Mouse (Mus musculus): ENCODE results near the gene Zfp865. TPM values are rescaled to one million over a fixed set of nuclear protein-coding genes. Genes with fewer than 3 reads are reported as not detected.

The Zfp865 gene
- polyA plus RNA-seq, 1 experiment from 2014 or later: 5.7 TPM

GRCm38 (mm10) chr7:5038109-5038732 is 18.0 kb downstream of the Zfp865 start, which contains the start of gene Zfp784:
Gene Zfp784, minus strand, starts transcription at chr7:5038446.
- peak within 1 kb of the TSS; percentile 92 for H3K9ac ChIP-seq (ENCODE audit: low read length)
- ATAC-seq (ENCODE audit: low read depth): peak; percentile 97
- H3K27ac ChIP-seq (ENCODE audit: low read length): peak within 1 kb of the TSS; percentile 97
- peaks cover 28% of the 10 kb centered on the region for H3K36me3 ChIP-seq (ENCODE audit: control insufficient read depth, insufficient read depth, low read length)
- peaks cover 12% of the 10 kb centered on the region; the same call in 1 of the 2 replicates for H3K4me1 ChIP-seq (replicated peaks; ENCODE audit: control insufficient read depth, insufficient read depth, low read length)
- peaks cover 5% of the 10 kb centered on the region; the same call in 1 of the 2 replicates for H3K9me3 ChIP-seq (ENCODE audit: control insufficient read depth, low read length)
- under 1% methylated on average over 48 of the region's 48 CpGs for WGBS
- H3K4me3 ChIP-seq (ENCODE audit: low read length): peak within 1 kb of the TSS; percentile 90
- no peaks in the 10 kb centered on the region for H3K27me3 ChIP-seq (ENCODE audit: control insufficient read depth, insufficient read depth, low read depth, low read length)
- H3K4me2 ChIP-seq (ENCODE audit: low read depth, low read length): peak within 1 kb of the TSS; percentile 67

- no peaks in the 10 kb centered on the region for H3K27me3 ChIP-seq (ENCODE audit: control insufficient read depth, insufficient read depth, low read depth, low read length)
- peak overlapping the region; percentile 90 for H3K4me3 ChIP-seq (ENCODE audit: low read length)
- H3K9me3 ChIP-seq (ENCODE audit: control insufficient read depth, low read length): peaks cover 5% of the 10 kb centered on the region; the same call in 1 of the 2 replicates
- peaks cover 21% of the 10 kb centered on the region for H3K36me3 ChIP-seq (ENCODE audit: control insufficient read depth, insufficient read depth, low read length)
- H3K27ac ChIP-seq (ENCODE audit: low read length): peak overlapping the region; percentile 97
- peaks cover 12% of the 10 kb centered on the region; the same call in 1 of the 2 replicates for H3K4me1 ChIP-seq (replicated peaks; ENCODE audit: control insufficient read depth, insufficient read depth, low read length)
- no peak for ATAC-seq (ENCODE audit: low read depth)
- WGBS: 19% methylated on average over 5 of the region's 5 CpGs
- peak overlapping the region; percentile 92 for H3K9ac ChIP-seq (ENCODE audit: low read length)
- H3K4me2 ChIP-seq (ENCODE audit: low read depth, low read length): peak overlapping the region; percentile 67
These were observed 18.8 kb downstream of the Zfp865 start for GRCm38 (mm10) chr7:5038940-5039339.

GRCm38 (mm10) chr7:5044981-5045380 is 24.8 kb downstream of the Zfp865 start:
- Histone ChIP-seq H3K27ac (ENCODE audit: low read length) (no peak overlapping the region), H3K4me3 (ENCODE audit: low read length) (no peak overlapping the region), H3K4me2 (ENCODE audit: low read depth, low read length) (no peak overlapping the region), H3K27me3 (ENCODE audit: control insufficient read depth, insufficient read depth, low read depth, low read length) (no peaks in the 10 kb centered on the region), H3K36me3 (ENCODE audit: control insufficient read depth, insufficient read depth, low read length) (no peaks in the 10 kb centered on the region), H3K9ac (ENCODE audit: low read length) (no peak overlapping the region), H3K9me3 (ENCODE audit: control insufficient read depth, low read length) (no peaks in the 10 kb centered on the region), H3K4me1 (replicated peaks; ENCODE audit: control insufficient read depth, insufficient read depth, low read length) (no peaks in the 10 kb centered on the region)
- ATAC-seq (ENCODE audit: low read depth): no peak
- 57% methylated on average over 2 of the region's 2 CpGs for WGBS

DNA sequence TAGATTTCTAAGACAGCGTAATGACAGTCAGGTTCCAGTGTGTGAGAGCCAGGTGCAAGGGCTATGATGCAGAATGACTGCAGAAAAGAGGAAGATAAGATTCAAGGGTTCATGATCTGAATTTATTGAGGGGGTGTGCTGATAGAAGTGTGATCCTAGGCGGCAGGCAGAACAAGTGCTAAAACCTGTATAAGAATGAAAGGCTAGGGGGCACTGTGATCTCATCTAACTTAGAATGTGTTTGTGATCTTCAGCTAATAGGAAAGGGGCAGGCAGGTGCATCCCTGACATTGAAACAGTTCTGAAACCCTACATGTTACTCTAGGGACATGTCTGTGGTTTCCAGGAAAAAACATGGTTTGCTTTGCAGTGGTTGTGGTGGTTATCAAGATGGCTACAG is 25.9 kb downstream of the Zfp865 start:
- Histone ChIP-seq H3K9ac (ENCODE audit: low read length) (no peak overlapping the region), H3K4me3 (ENCODE audit: low read length) (no peak overlapping the region), H3K9me3 (ENCODE audit: control insufficient read depth, low read length) (no peaks in the 10 kb centered on the region), H3K36me3 (ENCODE audit: control insufficient read depth, insufficient read depth, low read length) (no peaks in the 10 kb centered on the region), H3K27ac (ENCODE audit: low read length) (no peak overlapping the region), H3K4me1 (replicated peaks; ENCODE audit: control insufficient read depth, insufficient read depth, low read length) (no peaks in the 10 kb centered on the region; the same call in 1 of the 2 replicates), H3K4me2 (ENCODE audit: low read depth, low read length) (no peak overlapping the region), H3K27me3 (ENCODE audit: control insufficient read depth, insufficient read depth, low read depth, low read length) (no peaks in the 10 kb centered on the region)
- WGBS: 72% methylated on average over 2 of the region's 2 CpGs
- ATAC-seq (ENCODE audit: low read depth): no peak

- Histone ChIP-seq H3K36me3 (ENCODE audit: control insufficient read depth, insufficient read depth, low read length) (no peaks in the 10 kb centered on the region), H3K9ac (ENCODE audit: low read length) (no peak overlapping the region), H3K4me1 (replicated peaks; ENCODE audit: control insufficient read depth, insufficient read depth, low read length) (peaks cover 6% of the 10 kb centered on the region), H3K4me2 (ENCODE audit: low read depth, low read length) (no peak overlapping the region), H3K9me3 (ENCODE audit: control insufficient read depth, low read length) (no peaks in the 10 kb centered on the region), H3K4me3 (ENCODE audit: low read length) (no peak overlapping the region), H3K27ac (ENCODE audit: low read length) (no peak overlapping the region), H3K27me3 (ENCODE audit: control insufficient read depth, insufficient read depth, low read depth, low read length) (peaks cover 6% of the 10 kb centered on the region; the same call in 1 of the 2 replicates)
- ATAC-seq (ENCODE audit: low read depth): no peak
- WGBS: 13% methylated on average over 2 of the region's 2 CpGs
These were observed 27.1 kb downstream of the Zfp865 start for GRCm38 (mm10) chr7:5047313-5047712.

GRCm38 (mm10) chr7:5051193-5052192 is 31.3 kb downstream of the Zfp865 start, which contains the start of gene Zfp580:
Gene Zfp580, plus strand, starts transcription at chr7:5051538.
- H3K4me2 ChIP-seq (ENCODE audit: low read depth, low read length): peak within 1 kb of the TSS; percentile 82
- ATAC-seq (ENCODE audit: low read depth): peak; percentile 90
- peaks cover 48% of the 10 kb centered on the region for H3K27me3 ChIP-seq (ENCODE audit: control insufficient read depth, insufficient read depth, low read depth, low read length)
- under 1% methylated on average over 65 of the region's 65 CpGs for WGBS
- H3K27ac ChIP-seq (ENCODE audit: low read length): peak within 1 kb of the TSS; percentile 65
- H3K36me3 ChIP-seq (ENCODE audit: control insufficient read depth, insufficient read depth, low read length): no peaks in the 10 kb centered on the region
- H3K9me3 ChIP-seq (ENCODE audit: control insufficient read depth, low read length): no peaks in the 10 kb centered on the region
- peaks cover 22% of the 10 kb centered on the region for H3K4me1 ChIP-seq (replicated peaks; ENCODE audit: control insufficient read depth, insufficient read depth, low read length)
- peak within 1 kb of the TSS; percentile 73 for H3K4me3 ChIP-seq (ENCODE audit: low read length)
- H3K9ac ChIP-seq (ENCODE audit: low read length): peak within 1 kb of the TSS; percentile 86

DNA sequence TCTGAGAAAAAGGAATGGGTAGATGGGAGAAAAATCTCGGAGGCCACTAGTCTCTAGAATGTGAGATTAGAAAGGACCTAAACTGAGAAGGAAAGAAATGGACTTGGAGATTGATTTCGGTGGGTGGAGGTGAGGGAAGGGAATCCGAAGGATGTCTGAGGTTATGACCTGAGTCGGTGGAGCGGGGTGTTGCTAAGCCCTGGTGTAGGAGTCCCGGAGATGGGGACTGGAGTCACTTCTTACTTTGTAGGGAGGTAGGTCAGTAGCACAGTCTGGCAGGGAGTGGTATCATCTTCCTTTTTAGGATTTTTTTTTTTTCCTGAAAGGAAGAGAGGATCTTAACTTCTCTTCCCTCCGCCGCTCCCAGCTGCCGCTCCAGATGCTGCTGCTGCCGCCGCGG is 32.3 kb downstream of the Zfp865 start:
- no peak overlapping the region for H3K27ac ChIP-seq (ENCODE audit: low read length)
- no peaks in the 10 kb centered on the region for H3K9me3 ChIP-seq (ENCODE audit: control insufficient read depth, low read length)
- H3K9ac ChIP-seq (ENCODE audit: low read length): peak overlapping the region; percentile 86
- WGBS: under 1% methylated on average over 12 of the region's 12 CpGs
- peaks cover 56% of the 10 kb centered on the region for H3K27me3 ChIP-seq (ENCODE audit: control insufficient read depth, insufficient read depth, low read depth, low read length)
- H3K36me3 ChIP-seq (ENCODE audit: control insufficient read depth, insufficient read depth, low read length): no peaks in the 10 kb centered on the region
- ATAC-seq (ENCODE audit: low read depth): no peak
- peaks cover 23% of the 10 kb centered on the region for H3K4me1 ChIP-seq (replicated peaks; ENCODE audit: control insufficient read depth, insufficient read depth, low read length)
- H3K4me3 ChIP-seq (ENCODE audit: low read length): peak overlapping the region; percentile 73
- H3K4me2 ChIP-seq (ENCODE audit: low read depth, low read length): peak overlapping the region; percentile 82

- peak overlapping the region; percentile 86 for H3K9ac ChIP-seq (ENCODE audit: low read length)
- peak overlapping the region; percentile 82 for H3K4me2 ChIP-seq (ENCODE audit: low read depth, low read length)
- peaks cover 23% of the 10 kb centered on the region for H3K4me1 ChIP-seq (replicated peaks; ENCODE audit: control insufficient read depth, insufficient read depth, low read length)
- no peaks in the 10 kb centered on the region for H3K36me3 ChIP-seq (ENCODE audit: control insufficient read depth, insufficient read depth, low read length)
- H3K27me3 ChIP-seq (ENCODE audit: control insufficient read depth, insufficient read depth, low read depth, low read length): peaks cover 60% of the 10 kb centered on the region
- WGBS: 5% methylated on average over 43 of the region's 45 CpGs
- no peak overlapping the region for H3K27ac ChIP-seq (ENCODE audit: low read length)
- peak overlapping the region; percentile 73 for H3K4me3 ChIP-seq (ENCODE audit: low read length)
- no peak for ATAC-seq (ENCODE audit: low read depth)
- no peaks in the 10 kb centered on the region for H3K9me3 ChIP-seq (ENCODE audit: control insufficient read depth, low read length)
These were observed 32.8 kb downstream of the Zfp865 start for GRCm38 (mm10) chr7:5052931-5053343.
